Mouse (Mus musculus): Measurements from ENCODE around the gene Myh11.

GRCm38 (mm10) chr16:14303676-14304075, 12.5 kb upstream of the Myh11 start:
- no peak for TF ChIP-seq CTCF (IDR thresholded peaks at IDR 0.05; ENCODE audit: low read depth)
- no peak for TF ChIP-seq EP300 (optimal IDR thresholded peaks at IDR 0.05)
